Mouse (Mus musculus): ENCODE measurements around the gene Plppr4.

Plppr4 gene

GRCm38 (mm10) chr3:117360528-117360927, at the start of gene Plppr4:
Gene Plppr4 (minus strand): TSS chr3:117360876.
- POLR2A ChIA-PET: interaction anchor here in 2 of 4 experiments (0.6 to 1.9 kb wide), 2 partner anchors 10 to 182 kb away, joined by 3 to 4 read pairs; no protein-coding TSS in a partner anchor
- CTCF ChIA-PET: no interaction called here

- ChIA-PET POLR2A (no interaction called here), CTCF (no interaction called here)
Measured at GRCm38 (mm10) chr3:117405821-117406220, 45.1 kb upstream of the Plppr4 start.

GRCm38 (mm10) chr3:117403740-117404139, 43.1 kb upstream of the Plppr4 start:
- ChIA-PET POLR2A (no interaction called here), CTCF (no interaction called here)

- ChIA-PET POLR2A (no interaction called here), CTCF (interaction anchor here in 1 of 4 experiments (0.6 kb wide), 1 partner anchor 221 kb away, joined by 4 read pairs; no protein-coding TSS in a partner anchor)
Measured at GRCm38 (mm10) chr3:117366041-117366440, 5.4 kb upstream of the Plppr4 start.

- ChIA-PET CTCF (interaction anchor here in 1 of 4 experiments (0.6 kb wide), 1 partner anchor 64 kb away, joined by 3 read pairs; no protein-coding TSS in a partner anchor), POLR2A (interaction anchor here in 2 of 4 experiments (0.6 to 1.9 kb wide), 2 partner anchors 11 to 183 kb away, joined by 3 to 4 read pairs; no protein-coding TSS in a partner anchor)
Measured at GRCm38 (mm10) chr3:117359686-117360521, 772 bp downstream of the Plppr4 start.

GRCm38 (mm10) chr3:117358981-117359628, 1.6 kb downstream of the Plppr4 start:
- ChIA-PET POLR2A (interaction anchor here in 1 of 4 experiments (1.9 kb wide), 1 partner anchor 12 kb away, joined by 4 read pairs; no protein-coding TSS in a partner anchor), CTCF (no interaction called here)

GRCm38 (mm10) chr3:117357367-117357766, 3.3 kb downstream of the Plppr4 start:
- ChIA-PET CTCF (no interaction called here), POLR2A (no interaction called here)

- ChIA-PET POLR2A (no interaction called here), CTCF (interaction anchor here in 1 of 4 experiments (0.6 kb wide), 1 partner anchor 25 kb away, joined by 3 read pairs; no protein-coding TSS in a partner anchor)
Measured at GRCm38 (mm10) chr3:117353940-117354339, 6.7 kb downstream of the Plppr4 start.

- ChIA-PET POLR2A (no interaction called here), CTCF (no interaction called here)
Measured at GRCm38 (mm10) chr3:117346351-117346750, 14.3 kb downstream of the Plppr4 start.

GRCm38 (mm10) chr3:117331502-117331901, 29.2 kb downstream of the Plppr4 start:
- ChIA-PET POLR2A (no interaction called here), CTCF (no interaction called here)

GRCm38 (mm10) chr3:117329485-117329884, 31.2 kb downstream of the Plppr4 start:
- POLR2A ChIA-PET: interaction anchor here in 1 of 4 experiments (1.0 kb wide), 1 partner anchor 10 kb away, joined by 3 read pairs; no protein-coding TSS in a partner anchor

GRCm38 (mm10) chr3:117326551-117326950, 34.1 kb downstream of the Plppr4 start:
- CTCF ChIA-PET: no interaction called here
- POLR2A ChIA-PET: no interaction called here

More at GRCm38 (mm10) chr3:117329485-117329884, 31.2 kb downstream of the Plppr4 start:
- CTCF ChIA-PET: no interaction called here

- CTCF ChIA-PET: no interaction called here
- POLR2A ChIA-PET: no interaction called here
Measured at GRCm38 (mm10) chr3:117319671-117320070, 41.0 kb downstream of the Plppr4 start.

GRCm38 (mm10) chr3:117313339-117313738, 47.3 kb downstream of the Plppr4 start:
- POLR2A ChIA-PET: no interaction called here
- CTCF ChIA-PET: no interaction called here

- ChIA-PET CTCF (no interaction called here), POLR2A (no interaction called here)
Measured at GRCm38 (mm10) chr3:117312097-117312496, 48.6 kb downstream of the Plppr4 start.

GRCm38 (mm10) chr3:117310801-117311368, 49.8 kb downstream of the Plppr4 start:
- ChIA-PET POLR2A (no interaction called here), CTCF (no interaction called here)

GRCm38 (mm10) chr3:117309580-117309910, 51.1 kb downstream of the Plppr4 start:
- CTCF ChIA-PET: no interaction called here
- POLR2A ChIA-PET: no interaction called here

- POLR2A ChIA-PET: no interaction called here
- CTCF ChIA-PET: no interaction called here
Measured at GRCm38 (mm10) chr3:117308895-117309579, 51.6 kb downstream of the Plppr4 start.

- ChIA-PET POLR2A (no interaction called here), CTCF (no interaction called here)
Measured at GRCm38 (mm10) chr3:117307555-117307954, 53.1 kb downstream of the Plppr4 start.

GRCm38 (mm10) chr3:117304037-117304436, 56.6 kb downstream of the Plppr4 start:
- ChIA-PET CTCF (no interaction called here), POLR2A (no interaction called here)
